Mouse (Mus musculus): Measurements from ENCODE around the gene Spindoc.
A peak's percentile ranks its signal among the peaks of the same experiment; 100 is the strongest.

The Spindoc gene

GRCm38 (mm10) chr19:7334049-7334448 lies 48.7 kb downstream of the Spindoc start:
- DNase-seq: no peak

- no peak for DNase-seq
These were observed 61.4 kb downstream of the Spindoc start for GRCm38 (mm10) chr19:7321391-7321790.

- DNase-seq: no peak
These were observed 62.6 kb downstream of the Spindoc start for GRCm38 (mm10) chr19:7320181-7320580.

DNA sequence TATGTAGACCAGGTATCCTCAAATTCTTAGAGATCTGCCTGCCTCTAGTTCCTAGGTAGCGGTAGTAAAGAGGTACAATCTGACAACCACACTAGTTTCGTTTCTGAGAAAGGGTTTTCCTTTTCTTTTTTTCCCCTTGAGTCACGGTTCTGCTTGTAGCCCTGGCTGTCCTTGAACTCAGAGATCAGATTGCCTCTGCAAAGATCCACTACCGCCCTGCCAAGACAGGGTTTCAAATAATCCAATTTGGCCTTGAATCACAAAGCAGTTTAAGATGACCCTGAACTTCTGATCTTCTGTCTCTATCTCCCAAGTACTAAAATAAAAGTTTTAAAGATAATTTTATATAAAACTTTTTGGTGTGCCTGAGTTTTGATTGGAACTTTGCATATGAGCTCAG lies 65.1 kb downstream of the Spindoc start:
- DNase-seq: no peak

- DNase-seq: no peak
These were observed 66.0 kb downstream of the Spindoc start for GRCm38 (mm10) chr19:7316822-7317221.

GRCm38 (mm10) chr19:7315587-7315984 lies 67.2 kb downstream of the Spindoc start:
- no peak for DNase-seq

GRCm38 (mm10) chr19:7314976-7315586 lies 67.7 kb downstream of the Spindoc start:
- peak; percentile 62 for DNase-seq

GRCm38 (mm10) chr19:7313660-7314059 lies 69.1 kb downstream of the Spindoc start:
- no peak for DNase-seq

- DNase-seq: no peak
These were observed 71.5 kb downstream of the Spindoc start for GRCm38 (mm10) chr19:7311306-7311705.

DNA sequence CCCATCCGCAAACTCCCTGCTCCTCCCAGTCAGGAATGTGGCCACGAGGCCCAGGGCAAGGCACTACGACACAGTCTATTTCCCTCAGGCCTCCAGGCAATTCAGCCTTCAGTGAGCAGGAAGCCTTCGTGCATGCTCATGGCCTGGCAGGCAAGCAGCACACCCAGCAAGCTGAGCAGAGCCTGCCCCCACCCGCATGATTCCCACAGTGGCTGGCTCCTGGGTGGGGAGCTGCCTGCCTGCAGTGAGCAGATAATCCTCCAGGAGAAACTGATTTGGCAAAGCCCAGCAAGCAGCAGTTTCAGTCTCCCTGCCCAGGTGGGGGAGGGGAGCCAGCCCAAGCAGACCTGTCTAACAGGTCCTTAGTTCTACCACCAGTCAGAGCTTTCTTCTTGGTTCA lies 72.1 kb downstream of the Spindoc start:
- no peak for DNase-seq

GRCm38 (mm10) chr19:7309738-7310330 lies 73.0 kb downstream of the Spindoc start:
- no peak for DNase-seq

DNA sequence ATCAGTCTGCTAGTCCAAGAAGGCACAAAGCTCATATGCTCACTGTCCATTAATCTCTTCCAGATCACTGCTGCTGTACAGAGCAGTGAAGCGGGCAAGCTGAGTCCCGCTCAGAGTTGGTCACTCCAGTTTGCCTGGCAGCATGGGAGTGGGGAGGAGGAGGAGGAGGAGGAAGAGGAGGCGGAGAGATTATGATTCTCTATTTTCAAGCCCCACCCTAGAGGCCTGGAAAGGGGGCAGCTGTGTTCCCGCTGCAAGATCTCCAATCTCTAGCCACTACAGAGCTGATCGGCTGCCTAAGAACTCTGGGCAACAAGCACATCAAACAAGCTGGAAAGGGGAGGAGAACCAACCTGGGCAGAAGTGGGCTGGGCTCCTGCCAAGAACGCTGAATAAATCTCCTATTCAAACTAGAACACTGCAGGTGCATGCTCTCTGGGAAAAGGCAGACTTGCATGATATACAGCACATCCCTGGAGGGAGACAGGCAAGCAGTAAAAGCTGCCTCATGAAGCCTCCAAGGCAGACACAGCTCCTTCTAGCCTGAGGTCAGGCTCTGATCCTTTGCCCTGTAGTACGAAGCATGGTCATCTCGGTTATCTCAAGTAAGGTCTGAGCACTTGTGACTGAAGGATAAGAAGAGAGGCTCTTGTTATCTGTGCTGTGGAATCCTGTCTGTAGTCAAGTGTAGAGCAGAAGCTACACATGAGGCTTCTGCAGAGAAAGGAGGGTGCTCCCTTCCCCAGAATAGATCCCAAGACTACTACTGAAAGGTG lies 74.6 kb downstream of the Spindoc start:
- DNase-seq: no peak

DNA sequence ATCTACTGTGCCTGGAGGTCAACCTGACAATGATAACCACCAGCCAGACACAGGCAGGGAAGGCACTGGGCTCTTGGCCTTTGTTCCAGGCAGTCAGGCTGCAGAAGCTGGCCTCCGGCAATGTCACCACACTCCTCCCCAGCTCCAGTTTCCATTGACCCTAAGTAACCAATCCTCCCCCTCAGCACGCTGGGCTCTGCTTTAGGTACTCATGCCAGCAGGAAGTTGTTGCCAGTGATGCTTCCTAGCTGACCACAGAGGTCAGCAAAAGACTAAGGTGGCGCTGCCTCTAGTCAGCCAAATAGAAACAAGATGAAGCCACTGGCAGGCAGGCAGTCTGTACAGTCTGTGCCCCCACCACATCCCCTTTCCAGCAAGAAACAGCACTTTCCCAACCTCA lies 75.8 kb downstream of the Spindoc start:
- DNase-seq: no peak

- no peak for DNase-seq
These were observed 77.1 kb downstream of the Spindoc start for GRCm38 (mm10) chr19:7305380-7306310.

- DNase-seq: no peak
These were observed 78.0 kb downstream of the Spindoc start for GRCm38 (mm10) chr19:7304801-7305200.
